Mouse (Mus musculus) cerebellum, adult 2 months (tissue): Measurements from ENCODE around the gene Mpdu1. TPM values are rescaled to one million over a fixed set of nuclear protein-coding genes. Genes with fewer than 3 reads are reported as not detected.
A peak's percentile ranks its signal among the peaks of the same experiment; 100 is the strongest.

Source experiments
- DNase-seq, 2 experiments: peaks; one replicate each; pipeline ENCODE4 v3.0.0; 2021
- H3K27ac ChIP-seq: fragments of 200-500 bp; 2 replicates; pipeline ENCODE4 v1.5.1; 2012; ENCODE audit warnings: low read length, control low read depth, inconsistent platforms; ENCODE audit not compliant: insufficient read depth
- H3K27me3 ChIP-seq: fragments of 200-500 bp; 2 replicates; pipeline ENCODE4 v1.6.1; 2012; ENCODE audit warnings: inconsistent platforms, mild to moderate bottlenecking, low read length, moderate library complexity; ENCODE audit not compliant: control insufficient read depth, insufficient read depth
- H3K4me1 ChIP-seq: fragments of 200-500 bp; 2 replicates; pipeline ENCODE4 v1.6.1; 2011; ENCODE audit warnings: low read length; ENCODE audit not compliant: control insufficient read depth, insufficient read depth
- H3K4me3 ChIP-seq: fragments of 200-500 bp; replicated peaks from 2 replicates; pipeline ENCODE3; 2011; ENCODE audit warnings: mild to moderate bottlenecking, low read depth, low read length, control low read depth; ENCODE audit not compliant: insufficient read depth
- CTCF ChIP-seq: fragments of 200-500 bp; IDR thresholded peaks from 2 replicates; pipeline ENCODE4 v1.5.1; 2011; ENCODE audit warnings: low read depth, mild to moderate bottlenecking, control low read depth, low read length, moderate library complexity, borderline replicate concordance; ENCODE audit not compliant: insufficient read depth
- POLR2A ChIP-seq: fragments of 200-500 bp; IDR thresholded peaks from 2 replicates; pipeline ENCODE4 v1.6.1; 2011; ENCODE audit warnings: low read length, control low read depth, borderline replicate concordance; ENCODE audit not compliant: insufficient read depth
- WGBS: fragments of 180-500 bp; shearing (Covaris S2); methylation state at CpG from one replicate; pipeline ENCODE4 v1.1.7; 2018; 5-methylcytosine and 5-hydroxymethylcytosine counted together
- polyA plus RNA-seq: library from polyadenylated mRNA; depleted of rRNA; stranded (reverse); fragments of >200 nt; gene quantifications from 2 replicates; pipeline ENCODE4 v1.2.3, GENCODE M21; 2012

Gene Mpdu1
- polyA plus RNA-seq, 1 experiment, result 120 TPM

DNA sequence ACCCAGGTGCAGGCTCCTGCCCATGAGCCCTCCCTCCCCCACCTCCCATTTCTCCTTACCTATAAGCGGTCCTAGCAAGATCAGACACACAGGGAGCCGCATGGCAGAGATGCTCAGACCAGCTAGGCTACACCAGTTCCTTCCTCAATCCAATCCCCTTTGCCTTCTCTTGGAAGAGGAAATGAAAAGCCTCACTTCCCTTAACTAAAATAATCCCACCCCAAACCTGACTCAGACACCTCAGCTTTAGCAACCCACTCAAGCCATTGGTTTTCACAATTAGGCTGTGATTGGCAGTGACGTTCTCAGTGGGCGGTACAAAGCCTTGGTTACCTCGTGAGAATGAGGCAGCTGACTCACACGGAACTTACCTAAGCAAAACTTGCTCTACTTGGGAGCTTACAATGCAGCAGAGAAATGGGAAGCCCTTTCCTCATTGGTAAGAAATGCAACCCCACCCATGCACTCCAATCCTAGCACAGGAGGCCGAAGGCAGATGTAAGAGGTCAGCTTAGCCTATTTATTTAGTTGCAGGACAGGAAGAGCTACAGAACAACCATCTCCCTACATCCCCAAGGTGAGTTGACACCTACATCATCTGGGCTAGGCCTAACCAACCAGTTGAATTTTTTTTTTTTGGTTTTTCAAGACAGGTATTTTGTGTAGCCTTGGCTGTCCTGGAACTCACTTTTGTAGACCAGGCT lies 3.7 kb upstream of the Mpdu1 start, which contains the start of gene Cd68:
Gene Cd68, minus strand, starts transcription at position 193 of the 704 bp plus-strand sequence.
- no peak within 1 kb of the TSS for H3K4me3 ChIP-seq
- no peaks in the 10 kb centered on the region for H3K27me3 ChIP-seq
- WGBS, result 42% methylated on average over 7 of the region's 7 CpGs
- TF ChIP-seq POLR2A (no peak), CTCF (no peak)
- H3K27ac ChIP-seq, result no peak within 1 kb of the TSS
- H3K4me1 ChIP-seq, result peaks cover 3% of the 10 kb centered on the region; the same call in 1 of the 2 replicates
- no peak for DNase-seq

DNA sequence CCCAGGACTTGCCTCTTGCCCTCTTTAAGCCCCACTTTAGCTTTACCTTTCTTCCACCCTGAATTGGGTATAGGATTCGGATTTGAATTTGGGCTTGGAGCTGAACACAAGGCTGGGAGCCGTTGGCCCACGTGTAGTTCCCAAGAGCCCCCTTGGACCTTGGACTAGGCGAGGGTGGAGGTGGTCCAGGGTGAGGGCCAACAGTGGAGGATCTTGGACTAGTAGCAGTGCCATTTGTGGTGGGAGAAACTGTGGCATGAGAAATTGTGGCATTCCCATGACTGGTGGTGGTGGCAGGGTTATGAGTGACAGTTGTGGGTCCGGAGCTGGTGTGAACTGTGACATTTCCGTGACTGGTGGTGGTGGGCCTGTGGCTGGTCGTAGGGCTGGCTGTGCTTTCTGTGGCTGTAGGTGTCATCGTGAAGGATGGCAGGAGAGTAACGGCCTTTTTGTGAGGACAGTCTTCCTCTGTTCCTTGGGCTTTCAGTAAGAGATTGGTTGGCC lies 3.1 kb upstream of the Mpdu1 start:
- no peak overlapping the region for H3K4me3 ChIP-seq
- no peak for DNase-seq
- H3K27ac ChIP-seq, result no peak overlapping the region
- TF ChIP-seq POLR2A (no peak), CTCF (no peak)
- H3K4me1 ChIP-seq, result peaks cover 3% of the 10 kb centered on the region; the same call in 1 of the 2 replicates
- WGBS, result 60% methylated on average over 9 of the region's 9 CpGs
- H3K27me3 ChIP-seq, result no peaks in the 10 kb centered on the region

DNA sequence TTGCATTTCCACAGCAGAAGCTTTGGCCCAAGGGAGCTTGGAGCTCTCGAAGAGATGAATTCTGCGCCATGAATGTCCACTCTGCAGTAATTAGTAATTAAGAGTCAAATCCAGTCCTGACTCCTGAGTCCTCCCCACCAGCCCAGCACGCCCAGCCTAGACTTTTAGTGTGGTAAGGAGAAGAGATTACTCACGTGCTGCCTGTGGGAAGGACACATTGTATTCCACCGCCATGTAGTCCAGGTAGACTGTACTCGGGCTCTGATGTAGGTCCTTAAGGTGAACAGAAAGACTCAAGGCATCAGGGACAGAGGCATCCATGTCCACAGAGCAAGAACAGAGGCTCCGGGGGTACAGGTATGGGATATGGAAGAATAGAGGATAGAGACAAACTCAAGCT lies 2.4 kb upstream of the Mpdu1 start:
- H3K27me3 ChIP-seq, result no peaks in the 10 kb centered on the region
- H3K4me3 ChIP-seq, result no peak overlapping the region
- DNase-seq, result no peak
- no peak for TF ChIP-seq CTCF
- no peak for TF ChIP-seq POLR2A
- H3K27ac ChIP-seq, result no peak overlapping the region
- 89% methylated on average over 7 of the region's 7 CpGs for WGBS
- 0 out of 2 replicates have a peak, but pooled peaks cover 3% of the 10 kb centered on the region for H3K4me1 ChIP-seq

DNA sequence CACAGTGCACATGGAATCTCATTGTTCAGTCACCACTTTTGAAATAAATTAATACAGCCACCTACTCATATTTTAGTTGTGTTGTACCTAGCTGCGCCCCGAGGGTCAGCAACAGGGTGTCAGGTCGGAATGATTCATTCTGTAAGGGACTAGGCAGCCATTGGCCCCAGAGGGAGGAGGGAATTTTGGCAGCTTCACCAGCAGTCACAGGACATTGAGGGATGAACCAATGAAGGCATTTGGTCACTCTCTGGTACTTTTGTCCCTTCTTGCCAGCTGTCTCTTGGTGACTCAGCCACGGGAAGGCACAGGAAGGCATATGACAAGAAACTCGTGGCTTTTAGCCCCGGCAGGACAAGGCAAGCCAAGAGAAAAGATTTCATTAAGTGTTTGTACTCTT lies 1.4 kb upstream of the Mpdu1 start:
- Histone ChIP-seq H3K27ac (no peak overlapping the region), H3K4me3 (no peak overlapping the region), H3K27me3 (no peaks in the 10 kb centered on the region), H3K4me1 (0 out of 2 replicates have a peak, but pooled peaks cover 3% of the 10 kb centered on the region)
- peak in 1 of 2 experiments; percentile 44 for DNase-seq
- TF ChIP-seq POLR2A, result no peak
- no peak for TF ChIP-seq CTCF
- WGBS, result 44% methylated on average over 6 of the region's 6 CpGs

DNA sequence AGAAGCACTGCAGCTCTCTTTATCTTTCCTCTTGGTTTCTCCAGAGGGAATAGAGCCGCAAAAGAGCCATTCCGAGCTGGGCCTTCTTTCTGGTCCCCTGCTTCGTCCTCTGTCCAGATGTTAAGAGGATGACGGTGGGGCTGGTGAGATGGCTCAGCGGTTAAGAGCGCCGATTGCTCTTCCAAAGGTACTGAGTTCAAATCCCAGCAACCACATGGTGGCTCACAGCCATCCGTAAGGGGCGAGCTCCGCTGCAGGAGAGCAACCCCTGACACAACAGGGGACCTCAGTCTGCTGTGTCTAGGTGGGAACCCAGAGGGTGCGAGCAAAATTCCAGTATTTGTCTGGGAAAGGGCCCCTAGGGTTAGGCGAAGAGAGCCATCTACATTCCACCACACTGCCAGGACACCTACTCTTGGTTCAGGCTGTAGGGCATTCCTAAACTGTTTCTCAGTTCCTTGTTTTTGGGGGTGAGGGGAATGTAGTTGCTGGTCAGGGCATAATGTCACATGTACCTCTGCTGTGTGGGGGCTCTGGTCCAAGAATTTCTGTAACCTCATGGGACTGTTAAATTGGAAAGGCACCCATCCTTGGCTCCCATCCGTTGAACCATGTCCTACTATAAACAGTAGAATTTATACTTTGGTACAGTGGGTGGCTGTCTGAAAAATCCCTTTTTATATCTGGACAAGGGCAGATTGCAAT lies 677 bp upstream of the Mpdu1 start:
- DNase-seq, result no peak
- 55% methylated on average over 13 of the region's 13 CpGs for WGBS
- Histone ChIP-seq H3K4me3 (peak overlapping the region; percentile 85), H3K4me1 (0 out of 2 replicates have a peak, but pooled peaks cover 3% of the 10 kb centered on the region), H3K27ac (peak overlapping the region; percentile 35), H3K27me3 (no peaks in the 10 kb centered on the region)
- TF ChIP-seq CTCF (no peak), POLR2A (no peak)

DNA sequence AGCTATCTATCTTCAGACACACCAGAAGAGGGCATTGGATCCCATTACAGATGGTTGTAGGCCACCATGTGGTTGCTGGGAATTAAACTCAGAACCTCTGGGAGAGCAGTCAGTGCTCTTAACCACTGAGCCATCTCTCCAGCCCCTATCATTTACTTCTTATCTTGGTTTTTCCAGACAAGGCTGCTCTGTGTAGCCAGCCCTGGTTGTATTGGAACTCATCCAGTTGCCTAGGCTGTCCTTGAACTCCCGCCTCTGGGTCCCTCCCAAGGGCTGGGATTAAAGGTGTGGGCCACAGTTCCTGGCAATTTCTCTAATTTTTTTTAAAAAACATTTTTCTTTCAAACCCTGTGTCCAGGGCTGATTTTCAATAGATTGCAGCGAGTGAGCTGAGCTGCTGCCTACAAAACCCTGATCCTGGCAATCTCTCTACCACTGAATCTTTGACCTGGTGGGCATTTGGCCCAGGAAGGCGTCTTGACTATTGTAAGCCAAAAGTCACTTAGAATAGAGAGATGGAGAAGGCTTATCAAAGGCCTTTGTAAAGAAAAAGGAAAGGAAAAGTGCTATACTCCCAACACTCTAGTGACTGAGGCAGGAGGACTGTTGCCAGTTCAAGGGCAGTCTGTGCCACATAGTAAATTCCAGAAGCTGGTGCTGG lies 1.1 kb downstream of the Mpdu1 start:
- TF ChIP-seq CTCF (no peak), POLR2A (no peak)
- H3K4me3 ChIP-seq, result peak overlapping the region; percentile 85
- WGBS, result 34% methylated on average over 3 of the region's 3 CpGs
- H3K27ac ChIP-seq, result no peak overlapping the region
- no peak for DNase-seq
- no peaks in the 10 kb centered on the region for H3K27me3 ChIP-seq
- 0 out of 2 replicates have a peak, but pooled peaks cover 3% of the 10 kb centered on the region for H3K4me1 ChIP-seq

DNA sequence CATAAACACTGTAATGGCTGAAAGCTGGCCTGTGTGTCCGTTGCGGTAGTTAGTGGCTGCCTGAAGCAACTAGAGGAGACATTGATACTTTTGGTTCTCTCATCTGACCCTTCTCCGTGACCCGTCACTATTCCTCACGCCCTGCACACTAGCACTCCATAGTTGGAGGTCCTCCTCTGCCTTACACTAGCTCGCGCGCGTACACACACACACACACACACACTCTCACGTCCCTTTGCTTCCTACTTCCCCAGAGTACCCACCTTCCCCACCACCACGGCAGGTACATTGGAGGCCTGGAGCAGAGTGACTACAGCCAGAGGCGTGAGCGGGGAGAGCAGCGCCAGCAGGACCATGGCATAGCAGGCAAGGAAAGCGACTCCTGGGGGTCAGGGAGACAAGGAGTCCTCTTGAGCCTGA lies 5.0 kb downstream of the Mpdu1 start:
- no peak for DNase-seq
- TF ChIP-seq CTCF, result no peak
- no peak for TF ChIP-seq POLR2A
- no peak overlapping the region for H3K4me3 ChIP-seq
- WGBS, result 79% methylated on average over 15 of the region's 15 CpGs
- 0 out of 2 replicates have a peak, but pooled peaks cover 5% of the 10 kb centered on the region for H3K4me1 ChIP-seq
- H3K27me3 ChIP-seq, result no peaks in the 10 kb centered on the region
- no peak overlapping the region for H3K27ac ChIP-seq
